Mouse (Mus musculus): ENCODE results near the gene Nop2.

DNA sequence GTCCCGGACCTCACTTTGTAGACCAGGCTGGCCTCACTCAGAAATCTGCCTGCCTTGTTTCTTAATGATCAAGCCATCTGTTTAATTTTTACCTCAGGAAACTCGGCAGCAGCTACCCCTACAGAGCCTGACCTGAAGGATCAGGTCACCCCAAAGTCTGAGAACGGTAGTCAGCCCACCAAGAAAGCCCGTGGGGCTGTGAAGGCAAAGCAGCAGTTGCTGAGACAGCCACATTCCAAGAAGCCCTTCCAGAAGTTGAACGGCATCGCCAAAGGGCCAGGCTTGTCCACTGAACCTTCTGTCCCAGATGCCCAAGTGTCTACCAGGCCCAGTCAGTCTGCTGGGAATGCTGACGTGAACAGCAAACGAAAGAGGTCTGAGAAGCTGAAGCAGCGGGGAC lies 12.2 kb downstream of the Nop2 start:
- no peak for TF ChIP-seq POLR2A (IDR thresholded peaks at IDR 0.05; ENCODE audit: extremely low read depth, insufficient read depth, low read length)
- no peak for TF ChIP-seq CTCF (IDR thresholded peaks at IDR 0.05; ENCODE audit: extremely low read depth, insufficient read depth, low read length)
